Mouse (Mus musculus): ENCODE measurements around the gene Gdpgp1.

DNA sequence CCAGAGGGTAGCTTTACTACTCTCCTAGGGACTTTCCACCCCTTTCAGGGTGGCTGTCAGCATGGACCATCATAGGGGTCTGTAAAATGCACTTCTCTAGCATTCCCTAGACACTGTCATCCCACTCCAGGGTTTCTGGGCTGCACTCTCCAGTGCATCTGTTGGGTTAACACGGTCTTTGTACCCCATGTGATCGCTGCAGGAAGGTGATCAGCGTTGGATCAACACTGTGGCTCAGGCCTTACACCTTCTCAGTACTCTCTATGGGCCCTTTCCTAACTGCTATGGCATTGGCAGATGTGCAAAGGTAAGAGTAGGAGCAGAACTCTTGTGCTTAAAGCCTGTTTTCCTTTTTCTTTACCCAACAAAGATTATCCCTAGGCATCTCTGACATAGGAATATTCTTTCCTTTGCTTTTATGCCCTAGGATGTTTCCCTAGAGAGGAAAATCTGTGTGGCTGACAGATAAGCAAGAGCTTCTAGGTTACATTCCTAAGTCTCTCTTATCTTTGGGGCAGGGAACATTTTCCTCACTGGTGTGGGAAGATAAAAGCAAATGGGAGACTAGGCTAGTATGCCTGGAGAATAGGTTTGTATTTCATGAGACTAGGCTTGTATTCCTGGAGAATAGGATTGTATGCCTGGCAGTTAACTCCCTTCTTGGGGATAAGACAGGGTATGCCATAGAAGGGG is 50.7 kb downstream of the Gdpgp1 start:
- TF ChIP-seq GATA1 (IDR thresholded peaks at IDR 0.05; ENCODE audit: borderline replicate concordance, low read length) = no peak
- TF ChIP-seq GATA2 (IDR thresholded peaks at IDR 0.05; ENCODE audit: borderline replicate concordance, low read depth, low read length) = no peak
- TF ChIP-seq CTCF (IDR thresholded peaks at IDR 0.05; ENCODE audit: low read depth, low read length) = no peak

All from G1E (cell line).